Mouse (Mus musculus) MEL (cell line): ENCODE results near the gene Rnf19b. TPM values are rescaled to one million over a fixed set of nuclear protein-coding genes. Genes with fewer than 3 reads are reported as not detected.
A peak's percentile ranks its signal among the peaks of the same experiment; 100 is the strongest.

ENCODE experiments used
- DNase-seq: peaks from one replicate; pipeline ENCODE4 v3.0.0; 2011; ENCODE audit warnings: low read depth, low spot score
- H3K27ac ChIP-seq: 2 replicates; pipeline ENCODE4 v1.5.1; 2012; ENCODE audit warnings: low read depth, mild to moderate bottlenecking, control low read depth, low read length, moderate library complexity; ENCODE audit not compliant: control insufficient read depth
- H3K27me3 ChIP-seq, 2 experiments: fragments of 150-350 bp in 1 of 2; sonication (generic) in 1 of 2; 2 replicates each; pipeline ENCODE4 v1.6.1; 2012; ENCODE audit warnings: low read length in 2 of 2, mild to moderate bottlenecking in 2 of 2, improper control_type of control experiment in 1 of 2, moderate library complexity in 1 of 2; ENCODE audit not compliant: insufficient read depth in 2 of 2, control insufficient read depth in 1 of 2
- H3K36me3 ChIP-seq, 2 experiments: 2 replicates each; pipeline ENCODE4 v1.6.1; 2012 to 2014; ENCODE audit warnings: low read length in 2 of 2, improper control_type of control experiment in 1 of 2, inconsistent platforms in 1 of 2, mild to moderate bottlenecking in 1 of 2; ENCODE audit not compliant: insufficient read depth in 2 of 2, control insufficient read depth in 1 of 2
- H3K4me1 ChIP-seq, 2 experiments: fragments of 150-350 bp in 1 of 2; sonication (generic) in 1 of 2; 2 replicates each; pipeline ENCODE4 v1.6.1; 2012; ENCODE audit warnings: low read length in 2 of 2, improper control_type of control experiment in 1 of 2, mild to moderate bottlenecking in 1 of 2; ENCODE audit not compliant: insufficient read depth in 2 of 2, control insufficient read depth in 1 of 2
- H3K4me3 ChIP-seq, 2 experiments: fragments of 150-350 bp in 1 of 2; sonication (generic) in 1 of 2; 2 replicates each; pipeline ENCODE4 v1.5.1; 2012; ENCODE audit warnings: low read depth in 2 of 2, low read length in 2 of 2, mild to moderate bottlenecking in 2 of 2, moderate library complexity in 2 of 2, control low read depth in 1 of 2, improper control_type of control experiment in 1 of 2; ENCODE audit not compliant: control insufficient read depth in 1 of 2, insufficient read depth in 1 of 2
- H3K79me2 ChIP-seq: 2 replicates; pipeline ENCODE4 v1.6.1; 2012; ENCODE audit warnings: mild to moderate bottlenecking, low read length, moderate library complexity; ENCODE audit not compliant: control insufficient read depth, poor library complexity, insufficient read depth
- H3K9ac ChIP-seq: 2 replicates; pipeline ENCODE4 v1.6.1; 2012; ENCODE audit warnings: low read depth, mild to moderate bottlenecking, control low read depth, low read length, moderate library complexity; ENCODE audit not compliant: control insufficient read depth, poor library complexity, severe bottlenecking
- H3K9me3 ChIP-seq: fragments of 150-350 bp; sonication (generic); replicated peaks from 2 replicates; pipeline ENCODE4 v1.6.1; 2012; ENCODE audit warnings: mild to moderate bottlenecking, low read length, improper control_type of control experiment, moderate library complexity; ENCODE audit not compliant: insufficient read depth
- BHLHE40 ChIP-seq: IDR thresholded peaks from 2 replicates; pipeline ENCODE4 v1.6.1; 2012; ENCODE audit warnings: low read depth, mild to moderate bottlenecking, inconsistent platforms, low read length, improper control_type of control experiment, borderline replicate concordance
- CHD2 ChIP-seq: IDR thresholded peaks from 2 replicates; pipeline ENCODE4 v1.6.1; 2011; ENCODE audit warnings: low read length, improper control_type of control experiment
- CTCF ChIP-seq, 3 experiments: IDR thresholded peaks in 2 of 3; conservative IDR thresholded peaks in 1 of 3; 2 replicates each; pipeline ENCODE4 v1.5.1; 2011 to 2012; ENCODE audit warnings: low read length in 3 of 3, low read depth in 2 of 3, mild to moderate bottlenecking in 2 of 3, improper control_type of control experiment in 1 of 3, inconsistent platforms in 1 of 3, mixed read lengths in 1 of 3, moderate library complexity in 1 of 3; ENCODE audit not compliant: control insufficient read depth in 1 of 3, insufficient read depth in 1 of 3, poor library complexity in 1 of 3, severe bottlenecking in 1 of 3
- EP300 ChIP-seq, 2 experiments: IDR thresholded peaks; 2 replicates each; pipeline ENCODE4 v1.6.1; 2011; ENCODE audit warnings: improper control_type of control experiment in 2 of 2, low read length in 2 of 2, low read depth in 1 of 2, mild to moderate bottlenecking in 1 of 2
- ETS1 ChIP-seq: IDR thresholded peaks from 2 replicates; pipeline ENCODE4 v1.6.1; 2012; ENCODE audit warnings: low read depth, mild to moderate bottlenecking, inconsistent platforms, low read length, improper control_type of control experiment, moderate library complexity
- GATA1 ChIP-seq: IDR thresholded peaks from 2 replicates; pipeline ENCODE4 v1.6.1; 2011; ENCODE audit warnings: low read depth, low read length, improper control_type of control experiment
- KAT2A ChIP-seq: conservative IDR thresholded peaks from 2 replicates; pipeline ENCODE4 v1.6.1; 2012; ENCODE audit warnings: low read depth, low read length, improper control_type of control experiment, inconsistent platforms
- MAX ChIP-seq: IDR thresholded peaks from 2 replicates; pipeline ENCODE4 v1.6.1; 2011; ENCODE audit warnings: low read length, improper control_type of control experiment
- MXI1 ChIP-seq: IDR thresholded peaks from 2 replicates; pipeline ENCODE4 v1.6.1; 2011; ENCODE audit warnings: mild to moderate bottlenecking, low read depth, low read length, improper control_type of control experiment
- MYC ChIP-seq: IDR thresholded peaks from 2 replicates; pipeline ENCODE4 v1.6.1; 2011; ENCODE audit warnings: low read depth, mild to moderate bottlenecking, low read length, improper control_type of control experiment, moderate library complexity
- NRF1 ChIP-seq: IDR thresholded peaks from 2 replicates; pipeline ENCODE4 v1.6.1; 2014; ENCODE audit warnings: low read depth, mild to moderate bottlenecking, inconsistent platforms, low read length, improper control_type of control experiment, moderate library complexity; ENCODE audit not compliant: poor library complexity, insufficient read depth, severe bottlenecking
- POLR2AphosphoS5 ChIP-seq: IDR thresholded peaks from 2 replicates; pipeline ENCODE4 v1.6.1; 2012; ENCODE audit warnings: low read depth, borderline replicate concordance, mild to moderate bottlenecking, inconsistent platforms, low read length, moderate library complexity, mixed read lengths
- SIN3A ChIP-seq: IDR thresholded peaks from 2 replicates; pipeline ENCODE4 v1.6.1; 2012; ENCODE audit warnings: low read length, improper control_type of control experiment, inconsistent platforms
- TAL1 ChIP-seq: IDR thresholded peaks from 2 replicates; pipeline ENCODE4 v1.6.1; 2012; ENCODE audit warnings: mild to moderate bottlenecking, inconsistent platforms, low read length, moderate library complexity, mixed read lengths
- TCF12 ChIP-seq: IDR thresholded peaks from 2 replicates; pipeline ENCODE4 v1.6.1; 2014; ENCODE audit warnings: low read depth, mild to moderate bottlenecking, inconsistent platforms, low read length, improper control_type of control experiment, moderate library complexity
- USF2 ChIP-seq, 2 experiments: IDR thresholded peaks; 2 replicates each; pipeline ENCODE4 v1.6.1; 2011 to 2012; ENCODE audit warnings: improper control_type of control experiment in 2 of 2, low read length in 2 of 2, borderline replicate concordance in 1 of 2, inconsistent platforms in 1 of 2, low read depth in 1 of 2, mild to moderate bottlenecking in 1 of 2; ENCODE audit not compliant: insufficient read depth in 1 of 2
- ZKSCAN1 ChIP-seq: IDR thresholded peaks from 2 replicates; pipeline ENCODE4 v1.6.1; 2012; ENCODE audit warnings: low read depth, mild to moderate bottlenecking, inconsistent platforms, low read length, improper control_type of control experiment, moderate library complexity
- polyA plus RNA-seq, 2 experiments: library from polyadenylated mRNA; stranded (reverse) in 1 of 2; unstranded in 1 of 2; fragments of >175 nt in 1 of 2; fragments of >200 nt in 1 of 2; gene quantifications; 2 replicates each; pipeline versions ENCODE4 v1.2.1 to v1.2.4; 2012; ENCODE audit warnings: low replicate concordance in 2 of 2, low read depth in 1 of 2; ENCODE audit not compliant: insufficient read length in 2 of 2, insufficient read depth in 1 of 2, missing spikeins in 1 of 2
- total RNA-seq: library from RNA; depleted of rRNA; stranded (reverse); fragments of 300-350 nt; gene quantifications from 2 replicates; pipeline ENCODE4 v1.2.3, GENCODE M21; 2012

Rnf19b gene
- total and polyA plus RNA-seq, 3 experiments = 26.3 to 30.0 TPM; not detected in 1

GRCm38 (mm10) chr4:129059125-129059551 lies 1.1 kb downstream of the Rnf19b start:
- DNase-seq = peak; percentile 83
- no peaks in the 10 kb centered on the region for H3K27me3 ChIP-seq
- TF ChIP-seq GATA1 (no peak), BHLHE40 (no peak), MAX (peak; percentile 59; the same call in 1 of the 2 replicates), ZKSCAN1 (no peak), KAT2A (no peak), MXI1 (peak; percentile 96), CTCF (IDR thresholded peaks at IDR 0.05 in 2 of 3, conservative IDR thresholded peaks at IDR 0.05 in 1 of 3; ENCODE audit: control insufficient read depth in 1 of 3, insufficient read depth in 1 of 3, low read depth in 2 of 3, low read length in 3 of 3, poor library complexity in 1 of 3, severe bottlenecking in 1 of 3) (no peak), USF2 (IDR thresholded peaks at IDR 0.05; ENCODE audit: borderline replicate concordance in 1 of 2, insufficient read depth in 1 of 2, low read depth in 1 of 2, low read length in 2 of 2) (no peak), SIN3A (peak; percentile 80), CHD2 (no peak), POLR2AphosphoS5 (no peak), TCF12 (no peak), TAL1 (no peak), NRF1 (no peak), MYC (0 out of 2 replicates have a peak, but pooled peaks have one; percentile 29)
- peak overlapping the region; percentile 86 for H3K9ac ChIP-seq
- no peak overlapping the region for H3K27ac ChIP-seq
- peaks cover 18 to 23% of the 10 kb centered on the region in 2 experiments for H3K4me1 ChIP-seq
- H3K79me2 ChIP-seq = peaks cover 31% of the 10 kb centered on the region
- peak overlapping the region; percentile 79 to 88 for H3K4me3 ChIP-seq
- no peaks in the 10 kb centered on the region for H3K9me3 ChIP-seq
- H3K36me3 ChIP-seq = peaks cover 0 to 36% of the 10 kb centered on the region in 2 experiments; a peak in 2 of 4 replicates

- Histone ChIP-seq H3K4me1 (peaks cover 18 to 25% of the 10 kb centered on the region in 2 experiments), H3K27me3 (no peaks in the 10 kb centered on the region), H3K27ac (no peak overlapping the region), H3K9ac (peak overlapping the region; percentile 54), H3K4me3 (peak overlapping the region; percentile 79 to 88), H3K9me3 (no peaks in the 10 kb centered on the region), H3K79me2 (peaks cover 33% of the 10 kb centered on the region), H3K36me3 (peaks cover 0 to 36% of the 10 kb centered on the region in 2 experiments; a peak in 2 of 4 replicates)
- no peak for DNase-seq
- TF ChIP-seq ETS1 (peak; percentile 30; the same call in 1 of the 2 replicates), EP300 (IDR thresholded peaks at IDR 0.05; ENCODE audit: low read depth in 1 of 2, low read length in 2 of 2) (no peak)
Measured at GRCm38 (mm10) chr4:129059922-129060321, 1.9 kb downstream of the Rnf19b start.
